Mouse (Mus musculus): Measurements from ENCODE around the gene Pax5. TPM values are rescaled to one million over a fixed set of nuclear protein-coding genes. Genes with fewer than 3 reads are reported as not detected.

Pax5 gene
- polyA plus RNA-seq, 1 experiment from 2014 or later = not detected

- POLR2A ChIA-PET = no interaction called here
- DNase-seq (ENCODE audit: low read depth, low spot score) (no peak), ATAC-seq (no peak)
- no peak for TF ChIP-seq CTCF (IDR thresholded peaks at IDR 0.05)
- in situ Hi-C loops (cut with MboI; ENCODE audit: low pct_unique_long_range_greater_than_20kb) = no loop called here
- peaks cover 75% of the 10 kb centered on the region for H3K27me3 ChIP-seq
- CTCF ChIA-PET = no interaction called here
These were observed 3.9 kb upstream of the Pax5 start for GRCm38 (mm10) chr4:44714111-44714621.

- in situ Hi-C loops (cut with MboI; ENCODE audit: low pct_unique_long_range_greater_than_20kb) = no loop called here
- no peak for DNase-seq (ENCODE audit: low read depth, low spot score)
- H3K27me3 ChIP-seq = peaks cover 75% of the 10 kb centered on the region
- no peak for ATAC-seq
- POLR2A ChIA-PET = no interaction called here
- CTCF ChIA-PET = no interaction called here
- no peak for TF ChIP-seq CTCF (IDR thresholded peaks at IDR 0.05)
These were observed 3.3 kb upstream of the Pax5 start for GRCm38 (mm10) chr4:44713554-44714051.

- ChIA-PET CTCF (no interaction called here), POLR2A (no interaction called here)
- ATAC-seq (no peak), DNase-seq (ENCODE audit: low read depth, low spot score) (no peak)
- in situ Hi-C loops (cut with MboI; ENCODE audit: low pct_unique_long_range_greater_than_20kb) = no loop called here
- no peak for TF ChIP-seq CTCF (IDR thresholded peaks at IDR 0.05)
- H3K27me3 ChIP-seq = peaks cover 74% of the 10 kb centered on the region
These were observed 2.7 kb upstream of the Pax5 start for GRCm38 (mm10) chr4:44712786-44713553.

GRCm38 (mm10) chr4:44712051-44712700 is 1.9 kb upstream of the Pax5 start:
- CTCF ChIA-PET = no interaction called here
- TF ChIP-seq CTCF (IDR thresholded peaks at IDR 0.05) = no peak
- in situ Hi-C loops (cut with MboI; ENCODE audit: low pct_unique_long_range_greater_than_20kb) = no loop called here
- H3K27me3 ChIP-seq = peaks cover 70% of the 10 kb centered on the region
- ATAC-seq = no peak
- DNase-seq (ENCODE audit: low read depth, low spot score) = no peak
- POLR2A ChIA-PET = no interaction called here

GRCm38 (mm10) chr4:44711136-44711900 is 1.0 kb upstream of the Pax5 start:
- TF ChIP-seq CTCF (IDR thresholded peaks at IDR 0.05) = no peak
- DNase-seq (ENCODE audit: low read depth, low spot score) (no peak), ATAC-seq (no peak)
- in situ Hi-C loops (cut with MboI; ENCODE audit: low pct_unique_long_range_greater_than_20kb) = no loop called here
- POLR2A ChIA-PET = no interaction called here
- peaks cover 66% of the 10 kb centered on the region for H3K27me3 ChIP-seq
- CTCF ChIA-PET = no interaction called here

- CTCF ChIA-PET = no interaction called here
- ATAC-seq (no peak), DNase-seq (ENCODE audit: low read depth, low spot score) (no peak)
- POLR2A ChIA-PET = no interaction called here
- peaks cover 66% of the 10 kb centered on the region for H3K27me3 ChIP-seq
- no peak for TF ChIP-seq CTCF (IDR thresholded peaks at IDR 0.05)
- in situ Hi-C loops (cut with MboI; ENCODE audit: low pct_unique_long_range_greater_than_20kb) = no loop called here
These were observed 412 bp upstream of the Pax5 start for GRCm38 (mm10) chr4:44710701-44711097.

GRCm38 (mm10) chr4:44709091-44709695 is 1.1 kb downstream of the Pax5 start:
- DNase-seq (ENCODE audit: low read depth, low spot score) (no peak), ATAC-seq (no peak)
- ChIA-PET POLR2A (interaction anchor here (0.6 kb wide), 1 partner anchor 17 kb away, joined by 4 read pairs; no protein-coding TSS in a partner anchor), CTCF (no interaction called here)
- peaks cover 68% of the 10 kb centered on the region for H3K27me3 ChIP-seq
- TF ChIP-seq CTCF (IDR thresholded peaks at IDR 0.05) = no peak
- in situ Hi-C loops (cut with MboI; ENCODE audit: low pct_unique_long_range_greater_than_20kb) = no loop called here

- DNase-seq (ENCODE audit: low read depth, low spot score) (no peak), ATAC-seq (no peak)
- TF ChIP-seq CTCF (IDR thresholded peaks at IDR 0.05) = no peak
- H3K27me3 ChIP-seq = peaks cover 69% of the 10 kb centered on the region
- in situ Hi-C loops (cut with MboI; ENCODE audit: low pct_unique_long_range_greater_than_20kb) = no loop called here
- POLR2A ChIA-PET = interaction anchor here (0.6 kb wide), 1 partner anchor 16 kb away, joined by 4 read pairs; no protein-coding TSS in a partner anchor
- CTCF ChIA-PET = no interaction called here
These were observed 2.0 kb downstream of the Pax5 start for GRCm38 (mm10) chr4:44708311-44708710.

GRCm38 (mm10) chr4:44706865-44707264 is 3.4 kb downstream of the Pax5 start:
- ChIA-PET POLR2A (no interaction called here), CTCF (no interaction called here)
- no peak for ATAC-seq
- H3K27me3 ChIP-seq = peaks cover 69% of the 10 kb centered on the region
- DNase-seq (ENCODE audit: low read depth, low spot score) = no peak
- in situ Hi-C loops (cut with MboI; ENCODE audit: low pct_unique_long_range_greater_than_20kb) = no loop called here
- TF ChIP-seq CTCF (IDR thresholded peaks at IDR 0.05) = no peak

GRCm38 (mm10) chr4:44705967-44706366 is 4.3 kb downstream of the Pax5 start:
- TF ChIP-seq CTCF (IDR thresholded peaks at IDR 0.05) = no peak
- CTCF ChIA-PET = no interaction called here
- ATAC-seq = no peak
- in situ Hi-C loops (cut with MboI; ENCODE audit: low pct_unique_long_range_greater_than_20kb) = no loop called here
- POLR2A ChIA-PET = no interaction called here
- DNase-seq (ENCODE audit: low read depth, low spot score) = no peak
- H3K27me3 ChIP-seq = peaks cover 68% of the 10 kb centered on the region
